Mouse (Mus musculus) CH12.LX (cell line): ENCODE measurements around the gene Rab5a. TPM values are rescaled to one million over a fixed set of nuclear protein-coding genes. Genes with fewer than 3 reads are reported as not detected.

Source experiments
- DNase-seq: peaks from one replicate; pipeline ENCODE4 v3.0.0-alpha.2; 2013; ENCODE audit errors: extremely low read depth
- H3K27ac ChIP-seq: 2 replicates; pipeline ENCODE4 v1.5.1; 2012; ENCODE audit warnings: low read depth, mild to moderate bottlenecking, control low read depth, moderate library complexity; ENCODE audit not compliant: insufficient read depth
- H3K27me3 ChIP-seq: replicated peaks from 2 replicates; pipeline ENCODE3; 2012; ENCODE audit warnings: inconsistent platforms
- H3K36me3 ChIP-seq, 2 experiments: replicated peaks in 1 of 2; 2 replicates each; pipeline versions ENCODE3 to v1.6.1; 2012; ENCODE audit warnings: inconsistent platforms in 1 of 2, low read length in 1 of 2, mild to moderate bottlenecking in 1 of 2, mixed read lengths in 1 of 2, moderate library complexity in 1 of 2; ENCODE audit not compliant: control insufficient read depth in 1 of 2, insufficient read depth in 1 of 2
- H3K4me1 ChIP-seq, 2 experiments: 2 replicates each; pipeline ENCODE4 v1.6.1; 2012; ENCODE audit warnings: inconsistent platforms in 1 of 2, moderate library complexity in 1 of 2; ENCODE audit not compliant: insufficient read depth in 2 of 2, control insufficient read depth in 1 of 2
- H3K4me2 ChIP-seq: 2 replicates; pipeline ENCODE4 v1.6.1; 2012; ENCODE audit warnings: low read depth, mild to moderate bottlenecking, control low read depth; ENCODE audit not compliant: poor library complexity, insufficient read depth, severe bottlenecking
- H3K4me3 ChIP-seq, 3 experiments: fragments of 150-350 bp in 1 of 3; sonication (generic) in 1 of 3; replicated peaks in 1 of 3; 2 replicates each; pipeline versions ENCODE3 to v1.5.1; 2011 to 2012; ENCODE audit warnings: low read depth in 2 of 3, low read length in 2 of 3, mild to moderate bottlenecking in 2 of 3, moderate library complexity in 2 of 3, control low read depth in 1 of 3, improper control_type of control experiment in 1 of 3, inconsistent platforms in 1 of 3, mixed read lengths in 1 of 3; ENCODE audit not compliant: poor library complexity in 1 of 3
- H3K79me2 ChIP-seq: replicated peaks from 2 replicates; pipeline ENCODE4 v1.6.1; 2012; ENCODE audit warnings: mild to moderate bottlenecking, moderate library complexity; ENCODE audit not compliant: control insufficient read depth, poor library complexity, insufficient read depth, severe bottlenecking; ENCODE audit errors: extremely low read depth
- H3K9ac ChIP-seq: 2 replicates; pipeline ENCODE4 v1.6.1; 2012; ENCODE audit warnings: low read depth, mild to moderate bottlenecking, control low read depth, moderate library complexity; ENCODE audit not compliant: insufficient read depth
- H3K9me3 ChIP-seq: replicated peaks from 2 replicates; pipeline ENCODE3; 2012; ENCODE audit warnings: low read length, inconsistent platforms, mixed read lengths
- BHLHE40 ChIP-seq: IDR thresholded peaks from 2 replicates; pipeline ENCODE4 v1.6.1; 2011; ENCODE audit warnings: mild to moderate bottlenecking, low read depth, low read length, improper control_type of control experiment
- CTCF ChIP-seq, 2 experiments: IDR thresholded peaks in 1 of 2; conservative IDR thresholded peaks in 1 of 2; 2 replicates each; pipeline ENCODE4 v1.5.1; 2011 to 2012; ENCODE audit warnings: low read depth in 2 of 2, low read length in 2 of 2, improper control_type of control experiment in 1 of 2, inconsistent platforms in 1 of 2, mild to moderate bottlenecking in 1 of 2, moderate library complexity in 1 of 2
- GABPA ChIP-seq: IDR thresholded peaks from 2 replicates; pipeline ENCODE4 v1.6.1; 2012; ENCODE audit warnings: low read depth, low read length, improper control_type of control experiment, inconsistent platforms; ENCODE audit not compliant: insufficient replicate concordance
- HCFC1 ChIP-seq: IDR thresholded peaks from 2 replicates; pipeline ENCODE4 v1.6.1; 2012; ENCODE audit warnings: low read depth, mild to moderate bottlenecking, inconsistent platforms, low read length, improper control_type of control experiment
- IRF4 ChIP-seq: IDR thresholded peaks from 2 replicates; pipeline ENCODE4 v1.6.1; 2014; ENCODE audit warnings: low read depth, mild to moderate bottlenecking, inconsistent platforms, low read length, improper control_type of control experiment
- KAT2A ChIP-seq: IDR thresholded peaks from 2 replicates; pipeline ENCODE4 v1.6.1; 2012; ENCODE audit warnings: low read length, improper control_type of control experiment, inconsistent platforms; ENCODE audit not compliant: insufficient replicate concordance
- MAZ ChIP-seq: IDR thresholded peaks from 2 replicates; pipeline ENCODE4 v1.6.1; 2012; ENCODE audit warnings: low read depth, mild to moderate bottlenecking, inconsistent platforms, low read length, improper control_type of control experiment, moderate library complexity
- NRF1 ChIP-seq: IDR thresholded peaks from 2 replicates; pipeline ENCODE4 v1.6.1; 2014; ENCODE audit warnings: low read depth, mild to moderate bottlenecking, inconsistent platforms, low read length, improper control_type of control experiment, moderate library complexity
- RAD21 ChIP-seq: IDR thresholded peaks from 2 replicates; pipeline ENCODE4 v1.6.1; 2011; ENCODE audit warnings: low read depth, mild to moderate bottlenecking, low read length, improper control_type of control experiment, moderate library complexity
- SMC3 ChIP-seq: IDR thresholded peaks from 2 replicates; pipeline ENCODE4 v1.6.1; 2011; ENCODE audit warnings: low read depth, low read length, improper control_type of control experiment
- TBP ChIP-seq: conservative IDR thresholded peaks from 2 replicates; pipeline ENCODE4 v1.6.1; 2011; ENCODE audit warnings: low read depth, low read length, improper control_type of control experiment
- TCF12 ChIP-seq: IDR thresholded peaks from 2 replicates; pipeline ENCODE4 v1.6.1; 2014; ENCODE audit warnings: low read depth, mild to moderate bottlenecking, inconsistent platforms, low read length, improper control_type of control experiment
- ZC3H11A ChIP-seq: IDR thresholded peaks from 2 replicates; pipeline ENCODE4 v1.6.1; 2012; ENCODE audit warnings: low read depth, mild to moderate bottlenecking, inconsistent platforms, low read length, improper control_type of control experiment
- ZMIZ1 ChIP-seq: IDR thresholded peaks from 2 replicates; pipeline ENCODE4 v1.6.1; 2012; ENCODE audit warnings: low read depth, mild to moderate bottlenecking, inconsistent platforms, low read length, improper control_type of control experiment
- dilution Hi-C: fragments of 300-500 bp; cut with MboI; formaldehyde crosslinking; loops from 2 replicates; pipeline ENCODE4 v1.14.3; 2020; ENCODE audit warnings: low sequenced_read_pairs; ENCODE audit not compliant: extremely low pct_unique_long_range_greater_than_20kb, extremely low pct_ligation_motif_present
- in situ Hi-C: fragments of 300-500 bp; cut with MboI; formaldehyde crosslinking; loops from 3 replicates; pipeline ENCODE4 v1.14.3; 2019; ENCODE audit warnings: low sequenced_read_pairs, low pct_ligation_motif_present, low pct_unique_long_range_greater_than_20kb, mixed read lengths
- polyA plus RNA-seq: library from polyadenylated mRNA; unstranded; fragments of >175 nt; gene quantifications from 2 replicates; pipeline ENCODE4 v1.2.1, GENCODE M21; 2012; ENCODE audit warnings: low read depth; ENCODE audit not compliant: insufficient read length
- total RNA-seq, 2 experiments: library from RNA; depleted of rRNA; stranded (reverse); fragments of 300-350 nt in 1 of 2; fragments of >200 nt in 1 of 2; gene quantifications; 2 replicates each; pipeline ENCODE4 v1.2.3; 2012 to 2014

The Rab5a gene
- total and polyA plus RNA-seq, 3 experiments, result 28.0 to 89.2 (median 38.9) TPM

- in situ Hi-C loops, result no loop called here
- Histone ChIP-seq H3K4me2 (no peak overlapping the region), H3K27ac (no peak overlapping the region), H3K36me3 (no peaks in the 10 kb centered on the region)
- no peak for TF ChIP-seq ZMIZ1
- TF ChIP-seq NRF1, result no peak
- peak; percentile 60 for TF ChIP-seq RAD21
- no peak for TF ChIP-seq TCF12
- peak; percentile 65 for TF ChIP-seq SMC3
- no peak for TF ChIP-seq BHLHE40
- TF ChIP-seq CTCF (conservative IDR thresholded peaks at IDR 0.05 in 1 of 2, IDR thresholded peaks at IDR 0.05 in 1 of 2; ENCODE audit: low read depth in 2 of 2, low read length in 2 of 2), result peak in 1 of 2 experiments; percentile 75; a peak in 2 of 4 replicates
- TF ChIP-seq KAT2A, result no peak
- TF ChIP-seq GABPA, result no peak
- TF ChIP-seq, all 38 proteins: peak for 3
- peak; percentile 40 for DNase-seq
- H3K4me1 ChIP-seq, result peaks cover 5 to 6% of the 10 kb centered on the region in 2 experiments; a peak in 3 of 4 replicates
- dilution Hi-C loops, result no loop called here
- H3K27me3 ChIP-seq, result no peaks in the 10 kb centered on the region
- no peak overlapping the region for H3K4me3 ChIP-seq
- no peaks in the 10 kb centered on the region for H3K79me2 ChIP-seq
- peaks cover under 1% of the 10 kb centered on the region for H3K9me3 ChIP-seq
- H3K9ac ChIP-seq, result no peak overlapping the region
Observed at GRCm38 (mm10) chr17:53465569-53465968, 13.5 kb upstream of the Rab5a start.

DNA sequence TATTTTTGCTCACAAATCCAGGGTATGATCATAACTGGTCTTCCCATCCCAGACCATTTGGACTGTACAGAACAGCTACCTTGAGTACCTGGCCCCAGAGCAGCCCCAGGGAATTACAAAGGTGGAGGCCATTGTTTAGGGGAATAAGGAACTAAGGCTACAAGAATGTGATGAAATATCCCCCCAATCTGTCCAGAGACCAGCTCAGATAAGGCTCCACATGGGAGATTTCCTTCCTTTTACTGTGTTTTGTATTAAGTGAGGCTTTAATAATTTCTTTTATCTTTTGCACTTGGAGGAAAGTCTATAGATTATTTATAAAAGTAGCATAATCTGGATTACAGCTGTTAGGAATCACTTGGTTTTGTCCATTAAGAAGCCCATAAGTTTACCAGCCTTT lies 10.3 kb upstream of the Rab5a start:
- Histone ChIP-seq H3K36me3 (no peaks in the 10 kb centered on the region), H3K9ac (no peak overlapping the region), H3K27ac (no peak overlapping the region), H3K79me2 (no peaks in the 10 kb centered on the region)
- DNase-seq, result no peak
- TF ChIP-seq HCFC1 (no peak), ZC3H11A (no peak), MAZ (no peak), TBP (no peak), IRF4 (no peak)
- TF ChIP-seq, all 38 proteins: peak for 0
- no peaks in the 10 kb centered on the region for H3K27me3 ChIP-seq
- H3K4me2 ChIP-seq, result no peak overlapping the region
- in situ Hi-C loops (no loop called here), dilution Hi-C loops (no loop called here)
- no peaks in the 10 kb centered on the region for H3K9me3 ChIP-seq
- no peak overlapping the region for H3K4me3 ChIP-seq
- H3K4me1 ChIP-seq, result peaks cover 2 to 6% of the 10 kb centered on the region in 2 experiments; a peak in 2 of 4 replicates
